Mouse (Mus musculus) cortical plate, adult 2 months (tissue): ENCODE results near the gene Fzd5. TPM values are rescaled to one million over a fixed set of nuclear protein-coding genes. Genes with fewer than 3 reads are reported as not detected.

Experiments
- H3K27ac ChIP-seq: fragments of 200-500 bp; 2 replicates; pipeline ENCODE4 v1.5.1; 2012; ENCODE audit warnings: low read length, control low read depth, inconsistent platforms; ENCODE audit not compliant: insufficient read depth
- H3K4me1 ChIP-seq: fragments of 200-500 bp; 2 replicates; pipeline ENCODE4 v1.6.1; 2011; ENCODE audit warnings: low read length; ENCODE audit not compliant: control insufficient read depth, insufficient read depth
- H3K4me3 ChIP-seq: fragments of 200-500 bp; 2 replicates; pipeline ENCODE4 v1.5.1; 2011; ENCODE audit warnings: mild to moderate bottlenecking, low read length, control low read depth; ENCODE audit not compliant: insufficient read depth
- CTCF ChIP-seq: fragments of 200-500 bp; IDR thresholded peaks from 2 replicates; pipeline ENCODE4 v1.5.1; 2011; ENCODE audit warnings: mild to moderate bottlenecking, control low read depth, low read length; ENCODE audit not compliant: insufficient read depth; ENCODE audit errors: extremely low read depth
- POLR2A ChIP-seq: fragments of 200-500 bp; IDR thresholded peaks from 2 replicates; pipeline ENCODE4 v1.6.1; 2011; ENCODE audit warnings: mild to moderate bottlenecking, low read length, control low read depth; ENCODE audit not compliant: insufficient read depth; ENCODE audit errors: extremely low read depth
- polyA plus RNA-seq: library from polyadenylated mRNA; depleted of rRNA; stranded (reverse); fragments of >200 nt; gene quantifications from 2 replicates; pipeline ENCODE4 v1.2.3, GENCODE M21; 2012

Fzd5 gene
- polyA plus RNA-seq, 1 experiment: 0.90 TPM

DNA sequence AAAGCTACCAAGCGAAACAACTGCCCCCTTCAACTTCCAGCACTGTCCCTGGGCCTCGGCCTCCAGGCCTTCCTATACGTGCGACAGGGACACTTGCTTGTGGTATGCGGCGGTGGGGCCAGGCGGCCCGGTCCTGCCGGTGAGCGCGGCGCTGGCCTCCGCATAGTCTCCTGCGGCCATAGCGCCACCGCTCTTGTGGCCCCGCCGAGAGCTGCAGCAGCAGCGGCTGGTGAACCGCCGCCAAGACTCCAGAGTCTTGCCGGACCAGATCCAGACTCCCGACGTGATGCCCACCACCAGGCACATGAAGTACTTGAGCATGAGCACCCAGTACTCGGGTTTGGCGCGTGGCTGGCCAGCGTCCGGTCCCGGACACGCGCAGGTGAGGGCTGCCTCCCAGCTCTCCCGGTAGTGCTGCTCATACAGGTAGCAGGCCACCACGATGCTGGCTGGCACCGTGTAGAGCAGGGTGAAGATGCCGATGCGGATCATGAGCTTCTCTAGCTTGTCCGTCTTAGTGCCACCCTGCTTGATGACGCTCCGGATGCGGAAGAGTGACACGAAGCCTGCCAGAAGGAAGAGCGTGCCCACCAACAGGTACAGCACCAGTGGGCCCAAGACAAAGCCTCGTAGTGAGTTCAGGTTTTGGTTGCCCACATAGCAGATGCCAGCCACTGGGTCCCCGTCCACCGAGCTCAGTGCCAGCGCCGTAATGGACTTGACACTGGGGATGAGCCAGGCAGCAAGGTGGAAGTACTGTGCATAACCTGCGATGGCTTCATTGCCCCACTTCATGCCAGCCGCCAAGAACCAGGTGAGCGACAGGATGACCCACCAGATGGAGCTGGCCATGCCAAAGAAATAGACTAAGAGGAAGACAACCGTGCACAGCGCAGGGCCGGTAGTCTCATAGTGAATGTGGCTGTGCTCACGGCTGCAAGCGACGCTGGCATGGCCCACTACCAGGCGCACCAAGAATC lies 2.5 kb downstream of the Fzd5 start:
- peaks cover 2% of the 10 kb centered on the region; the same call in 1 of the 2 replicates for H3K4me1 ChIP-seq

DNA sequence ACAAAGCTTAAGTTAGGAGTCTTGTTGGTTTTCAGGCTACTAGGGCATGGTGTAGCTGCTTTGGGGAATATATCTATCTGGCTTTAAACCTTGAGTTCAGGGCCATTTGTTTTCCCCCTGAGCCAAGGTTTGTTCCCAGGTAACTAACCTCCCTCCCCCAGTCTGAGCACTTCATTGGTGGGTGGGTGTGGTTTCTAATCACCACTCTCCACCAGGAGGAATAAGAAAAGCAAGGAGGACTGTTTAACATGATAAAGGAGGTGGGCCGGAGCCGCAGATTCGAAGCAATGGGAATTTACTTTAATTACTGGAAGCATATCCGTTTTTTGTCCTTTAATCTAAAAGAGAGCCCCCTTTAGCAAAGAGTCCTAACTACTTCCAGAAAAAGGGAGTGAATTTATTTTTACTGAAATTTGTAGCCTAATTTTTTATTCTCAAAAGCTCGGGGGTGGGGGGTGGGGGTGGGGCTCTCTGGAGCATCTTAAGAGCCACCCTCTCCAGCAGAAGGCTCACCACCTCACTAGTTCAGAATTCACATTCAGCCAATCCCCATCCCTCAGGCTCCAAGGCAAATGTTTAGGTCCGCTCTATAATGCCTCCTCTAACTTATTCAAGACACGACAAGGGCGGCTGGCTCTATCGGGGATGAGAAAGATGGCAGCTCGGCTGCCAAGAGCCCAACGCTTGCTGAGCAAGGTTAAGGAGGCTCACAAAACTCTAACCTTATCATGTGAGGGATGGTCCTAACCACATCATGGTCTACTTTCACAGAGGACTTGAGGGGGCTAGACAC lies 3.9 kb downstream of the Fzd5 start:
- TF ChIP-seq CTCF (no peak), POLR2A (no peak)
- H3K27ac ChIP-seq: no peak overlapping the region
- H3K4me3 ChIP-seq: no peak overlapping the region
- peaks cover 2% of the 10 kb centered on the region; the same call in 1 of the 2 replicates for H3K4me1 ChIP-seq

More for the DNA sequence above, 2.5 kb downstream of the Fzd5 start:
- Histone ChIP-seq H3K4me3 (peak overlapping the region; percentile 19; the same call in 1 of the 2 replicates), H3K27ac (no peak overlapping the region)
- TF ChIP-seq CTCF: no peak
- TF ChIP-seq POLR2A: no peak

DNA sequence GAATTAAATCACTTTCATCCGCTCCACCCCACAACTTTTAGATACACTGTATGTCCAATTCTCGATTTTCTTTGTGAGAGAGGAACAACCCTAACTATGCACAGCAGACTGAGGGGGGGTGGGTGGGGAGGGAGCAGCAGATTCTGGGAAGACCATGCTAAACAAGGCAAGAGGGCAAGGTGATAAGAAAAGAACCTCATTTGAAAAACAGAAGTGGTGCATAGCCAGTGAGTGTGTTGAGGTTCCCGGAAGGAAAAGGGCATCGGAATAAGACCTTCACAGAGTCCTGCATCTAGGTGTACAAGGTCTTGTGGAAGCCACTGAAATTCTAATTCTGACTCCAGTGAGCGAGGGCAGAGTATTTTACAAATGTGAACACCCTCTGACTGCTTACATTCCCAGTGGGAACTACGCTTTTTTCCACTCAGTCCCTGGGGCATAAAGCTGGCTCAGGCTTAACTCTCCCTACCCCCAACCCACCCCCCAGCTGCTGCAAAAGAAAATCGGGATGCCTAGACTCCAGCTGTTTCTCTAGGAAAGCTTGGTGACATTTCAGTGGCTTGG lies 4.8 kb downstream of the Fzd5 start:
- Histone ChIP-seq H3K27ac (no peak overlapping the region), H3K4me3 (no peak overlapping the region), H3K4me1 (0 out of 2 replicates have a peak, but pooled peaks cover 2% of the 10 kb centered on the region)
- TF ChIP-seq POLR2A: no peak
- TF ChIP-seq CTCF: no peak

DNA sequence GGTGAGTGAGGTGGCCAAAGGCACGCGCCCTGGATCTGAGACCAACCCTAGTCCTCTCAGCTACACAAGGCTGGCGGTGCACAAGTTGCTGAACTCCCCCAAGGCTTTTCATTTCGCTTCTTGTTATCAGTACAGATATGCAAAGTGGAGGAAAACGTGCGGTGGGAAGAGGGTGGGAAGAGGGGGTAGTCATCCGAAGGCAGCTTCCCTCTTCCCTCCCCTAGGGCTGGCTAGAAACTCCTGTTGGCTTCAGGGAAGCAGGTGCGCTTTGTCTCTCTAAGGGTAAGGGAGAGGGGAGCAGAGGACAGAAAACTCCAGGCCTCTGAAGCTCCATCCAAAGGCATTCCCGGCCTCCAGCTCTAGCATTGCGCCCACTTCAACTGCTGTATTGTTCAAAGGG lies 5.4 kb downstream of the Fzd5 start:
- Histone ChIP-seq H3K4me3 (no peak overlapping the region), H3K4me1 (0 out of 2 replicates have a peak, but pooled peaks cover 2% of the 10 kb centered on the region), H3K27ac (no peak overlapping the region)
- TF ChIP-seq POLR2A: no peak
- TF ChIP-seq CTCF: no peak

DNA sequence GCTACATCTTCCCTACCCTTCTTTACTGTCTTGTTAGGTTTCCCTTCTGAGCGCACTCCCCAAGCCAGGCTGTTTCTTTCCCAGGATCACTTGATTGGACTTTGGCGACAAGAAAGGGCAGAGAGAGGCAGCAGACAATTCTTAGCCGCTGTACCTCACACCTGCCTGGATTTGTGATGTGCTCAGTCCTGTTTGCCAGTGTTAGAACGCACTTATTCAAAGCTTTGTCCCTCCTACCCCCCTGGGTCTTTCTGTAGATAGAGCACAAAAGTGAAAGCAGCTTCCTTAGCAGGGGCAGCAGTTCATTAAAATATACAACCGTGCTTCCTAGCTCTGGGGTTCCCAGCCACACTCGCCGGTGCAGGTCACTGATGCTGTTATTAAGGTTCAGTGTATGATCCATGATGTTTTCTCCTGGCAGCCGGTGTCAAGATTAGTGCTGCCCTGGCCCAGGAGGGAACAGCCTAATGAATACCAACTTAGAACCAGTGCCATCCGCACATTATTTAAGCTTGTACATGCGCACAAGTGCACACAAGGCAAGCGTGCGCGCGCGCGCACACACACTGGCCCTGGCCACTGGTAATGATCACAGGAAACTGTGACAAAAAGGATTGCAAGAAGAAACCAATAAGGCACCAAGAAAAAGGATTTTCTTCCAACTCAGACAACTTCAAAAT lies 6.1 kb downstream of the Fzd5 start:
- Histone ChIP-seq H3K27ac (no peak overlapping the region), H3K4me3 (no peak overlapping the region), H3K4me1 (0 out of 2 replicates have a peak, but pooled peaks cover 2% of the 10 kb centered on the region)
- TF ChIP-seq POLR2A: no peak
- no peak for TF ChIP-seq CTCF

DNA sequence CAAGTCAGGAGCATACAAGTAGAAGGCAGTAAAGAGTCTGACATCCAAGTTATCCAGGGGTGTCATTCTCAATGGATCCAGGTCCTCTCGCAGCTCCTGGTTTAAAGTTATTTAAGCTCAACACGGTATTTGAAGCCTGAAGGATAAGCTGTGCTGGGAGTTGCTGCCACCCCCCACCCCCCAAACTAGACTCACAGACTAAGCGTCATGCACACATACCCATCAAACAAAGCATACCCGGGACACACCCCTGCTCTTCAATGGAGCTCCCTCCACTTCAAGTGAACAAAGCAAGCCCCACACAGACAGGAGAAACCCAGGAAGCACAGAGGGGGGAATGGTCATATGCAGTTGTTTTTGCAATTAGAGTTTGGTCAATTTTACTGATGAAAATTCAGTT lies 7.5 kb downstream of the Fzd5 start:
- no peak overlapping the region for H3K4me3 ChIP-seq
- no peak for TF ChIP-seq CTCF
- TF ChIP-seq POLR2A: no peak
- H3K4me1 ChIP-seq: 0 out of 2 replicates have a peak, but pooled peaks cover 2% of the 10 kb centered on the region
- H3K27ac ChIP-seq: no peak overlapping the region

DNA sequence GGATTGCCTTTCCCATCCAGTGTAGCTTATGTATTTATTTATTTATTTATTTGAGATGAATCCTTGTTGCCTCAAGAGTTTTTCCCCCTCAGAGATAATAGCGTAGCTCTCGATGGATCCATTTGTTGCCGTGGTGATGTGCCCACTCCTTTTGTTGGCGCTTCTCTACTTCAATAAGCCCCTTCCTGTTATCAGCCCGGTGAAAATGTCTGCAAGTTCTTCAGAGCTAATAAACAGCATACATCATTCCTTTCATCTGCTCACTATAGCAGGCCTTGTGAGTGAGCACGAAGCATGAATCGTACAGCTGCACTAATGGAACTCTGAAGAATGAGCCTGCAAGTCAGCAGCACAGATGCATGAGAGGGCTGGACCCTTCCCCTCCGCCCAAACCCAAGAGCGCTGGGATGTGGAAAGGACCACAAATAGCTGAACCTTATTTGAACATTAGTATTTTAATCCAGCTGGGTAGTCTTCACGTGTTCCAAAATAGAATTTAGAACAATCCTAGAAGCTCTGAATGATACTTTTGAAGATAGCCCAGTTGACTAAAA lies 16.4 kb downstream of the Fzd5 start:
- Histone ChIP-seq H3K27ac (no peak overlapping the region), H3K4me1 (peaks cover 2% of the 10 kb centered on the region; the same call in 1 of the 2 replicates), H3K4me3 (no peak overlapping the region)
- no peak for TF ChIP-seq POLR2A
- no peak for TF ChIP-seq CTCF

DNA sequence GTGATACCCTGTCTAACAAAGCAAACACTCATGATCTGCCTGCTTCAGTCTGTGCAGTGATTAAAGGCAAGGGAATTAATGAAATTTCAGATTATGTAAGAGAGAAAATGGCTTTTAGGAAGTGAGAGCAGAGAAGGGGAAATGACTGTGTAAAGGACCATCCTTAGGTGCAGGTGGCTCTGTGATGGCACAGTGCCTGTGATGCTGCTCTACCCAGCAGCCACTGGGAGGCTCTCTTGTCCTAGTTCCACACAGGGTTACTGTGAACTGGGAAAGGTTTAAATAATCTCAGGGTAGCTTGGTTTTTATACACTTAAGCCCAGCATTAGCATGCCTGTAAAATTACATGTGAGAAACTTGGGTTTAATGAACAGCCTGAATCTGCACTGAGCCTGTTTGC lies 20.0 kb downstream of the Fzd5 start:
- peaks cover 2% of the 10 kb centered on the region; the same call in 1 of the 2 replicates for H3K4me1 ChIP-seq
- H3K4me3 ChIP-seq: no peak overlapping the region
- peak; percentile 85 for TF ChIP-seq CTCF
- no peak for TF ChIP-seq POLR2A
- no peak overlapping the region for H3K27ac ChIP-seq
